Mouse (Mus musculus): Measurements from ENCODE around the gene Ifnl2. TPM values are rescaled to one million over a fixed set of nuclear protein-coding genes. Genes with fewer than 3 reads are reported as not detected.

The Ifnl2 gene
- polyA plus RNA-seq, 1 experiment from 2014 or later: not detected

Other genes with a start within 250 kb of the Ifnl2 start
- 16.4 and 21.0 TPM in 2 replicates for gene Eid2, start 242.6 kb downstream of the Ifnl2 start, polyA plus RNA-seq (2015; fragmentation: Nextera tagmentation; extraction: Ambion mirVana)
- gene Eid2b, start 232.7 kb downstream of the Ifnl2 start, polyA plus RNA-seq (2015; fragmentation: Nextera tagmentation; extraction: Ambion mirVana): 44.1 and 45.1 TPM in 2 replicates
- 0.92 and 1.3 TPM in 2 replicates for gene Selenov, start 219.3 kb downstream of the Ifnl2 start, polyA plus RNA-seq (2015; fragmentation: Nextera tagmentation; extraction: Ambion mirVana)
- gene Dll3, start 208.2 kb downstream of the Ifnl2 start, polyA plus RNA-seq (2015; fragmentation: Nextera tagmentation; extraction: Ambion mirVana): 22.6 and 23.1 TPM in 2 replicates
- 129 and 136 TPM in 2 replicates for gene Timm50, start 198.4 kb downstream of the Ifnl2 start, polyA plus RNA-seq (2015; fragmentation: Nextera tagmentation; extraction: Ambion mirVana)
- 111 and 112 TPM in 2 replicates for gene Supt5, start 171.7 kb downstream of the Ifnl2 start, polyA plus RNA-seq (2015; fragmentation: Nextera tagmentation; extraction: Ambion mirVana)
- gene Rps16, start 159.8 kb downstream of the Ifnl2 start, polyA plus RNA-seq (2015; fragmentation: Nextera tagmentation; extraction: Ambion mirVana): 430 and 438 TPM in 2 replicates
- 28.8 and 32.5 TPM in 2 replicates for gene Plekhg2, start 137.9 kb downstream of the Ifnl2 start, polyA plus RNA-seq (2015; fragmentation: Nextera tagmentation; extraction: Ambion mirVana)
- 3.2 and 3.3 TPM in 2 replicates for gene Zfp36, start 130.2 kb downstream of the Ifnl2 start, polyA plus RNA-seq (2015; fragmentation: Nextera tagmentation; extraction: Ambion mirVana)
- 46.6 and 47.0 TPM in 2 replicates for gene Med29, start 117.7 kb downstream of the Ifnl2 start, polyA plus RNA-seq (2015; fragmentation: Nextera tagmentation; extraction: Ambion mirVana)
- gene Paf1, start 117.5 kb downstream of the Ifnl2 start, polyA plus RNA-seq (2015; fragmentation: Nextera tagmentation; extraction: Ambion mirVana): 92.5 and 110 TPM in 2 replicates
- 3.2 and 3.4 TPM in 2 replicates for gene Gmfg, start 73.0 kb downstream of the Ifnl2 start, polyA plus RNA-seq (2015; fragmentation: Nextera tagmentation; extraction: Ambion mirVana)
- 20.9 and 23.0 TPM in 2 replicates for gene Lrfn1, start 58.5 kb downstream of the Ifnl2 start, polyA plus RNA-seq (2015; fragmentation: Nextera tagmentation; extraction: Ambion mirVana)
- gene Ifnl3, start 12.4 kb upstream of the Ifnl2 start, polyA plus RNA-seq (2015; fragmentation: Nextera tagmentation; extraction: Ambion mirVana): not detected in 2 replicates
- not detected in 2 replicates for gene Sycn, start 30.4 kb upstream of the Ifnl2 start, polyA plus RNA-seq (2015; fragmentation: Nextera tagmentation; extraction: Ambion mirVana)
- 0.14 and 0.18 TPM in 2 replicates for gene Nccrp1, start 36.8 kb upstream of the Ifnl2 start, polyA plus RNA-seq (2015; fragmentation: Nextera tagmentation; extraction: Ambion mirVana)
- gene Samd4b, start 87.7 kb upstream of the Ifnl2 start, polyA plus RNA-seq (2015; fragmentation: Nextera tagmentation; extraction: Ambion mirVana): 22.8 and 24.8 TPM in 2 replicates
- gene Pak4, start 87.7 kb upstream of the Ifnl2 start, polyA plus RNA-seq (2015; fragmentation: Nextera tagmentation; extraction: Ambion mirVana): 20.9 and 21.6 TPM in 2 replicates
- 0.40 TPM in 1 of 2 replicates, not detected in the other for gene Acp7, start 120.9 kb upstream of the Ifnl2 start, polyA plus RNA-seq (2015; fragmentation: Nextera tagmentation; extraction: Ambion mirVana)
- gene Fbxo27, start 182.4 kb upstream of the Ifnl2 start, polyA plus RNA-seq (2015; fragmentation: Nextera tagmentation; extraction: Ambion mirVana): 10.2 and 12.1 TPM in 2 replicates
- gene Fbxo17, start 206.3 kb upstream of the Ifnl2 start, polyA plus RNA-seq (2015; fragmentation: Nextera tagmentation; extraction: Ambion mirVana): 3.7 and 4.0 TPM in 2 replicates
- 96.7 and 106 TPM in 2 replicates for gene Mrps12, start 231.4 kb upstream of the Ifnl2 start, polyA plus RNA-seq (2015; fragmentation: Nextera tagmentation; extraction: Ambion mirVana)
- 18.3 and 18.7 TPM in 2 replicates for gene Sars2, start 231.5 kb upstream of the Ifnl2 start, polyA plus RNA-seq (2015; fragmentation: Nextera tagmentation; extraction: Ambion mirVana)
- gene Ccer2, start 245.7 kb upstream of the Ifnl2 start, polyA plus RNA-seq (2015; fragmentation: Nextera tagmentation; extraction: Ambion mirVana): 0.36 and 0.50 TPM in 2 replicates